8 mouse cellular contexts compared by ENCODE assay signal in the genomic region with DNA sequence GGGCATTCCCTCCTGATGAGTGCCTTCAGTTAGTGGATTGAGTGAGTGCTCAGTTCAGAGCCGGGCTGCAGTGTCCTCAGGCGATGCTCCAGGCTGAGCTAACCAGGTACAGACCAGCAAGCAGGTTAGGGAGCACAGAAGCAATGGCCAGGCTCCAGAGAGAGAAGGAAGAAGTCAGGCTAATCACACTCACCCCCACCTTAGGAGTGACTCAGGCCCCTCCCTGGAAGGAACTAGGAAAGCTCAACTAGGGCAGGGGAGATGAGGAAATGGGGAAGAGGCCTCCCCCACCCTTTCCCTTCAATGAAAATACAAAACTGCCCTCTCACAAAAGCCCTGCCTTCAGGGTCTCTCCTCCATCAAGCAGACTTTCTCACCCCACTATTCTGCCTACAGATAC. TPM values are rescaled to one million over a fixed set of nuclear protein-coding genes. Genes with fewer than 3 reads are reported as not detected.
DNase-seq lines count a peak whose midpoint lies in the region; ATAC-seq and TF ChIP-seq lines count a peak whose summit lies in the region.

No protein-coding gene starts in this region.

- WGBS in liver, embryonic 11.5 days = 46% methylated on average over 2 of the region's 2 CpGs
- 28% methylated on average over 2 of the region's 2 CpGs for WGBS in small intestine, adult 2 months

- peak overlapping the region; percentile 61 for H3K4me3 ChIP-seq in left cerebral cortex, adult 2 months
- peak overlapping the region; percentile 87 for H3K4me3 ChIP-seq in liver, embryonic 11.5 days (ENCODE audit: low read depth, low read length)
- peak overlapping the region; percentile 73 for H3K4me3 ChIP-seq in small intestine, adult 2 months (ENCODE audit: low read depth, low read length)

- peak overlapping the region; percentile 96 for H3K9ac ChIP-seq in liver, embryonic 11.5 days (ENCODE audit: low read depth, low read length)

- H3K27me3 ChIP-seq in liver, embryonic 11.5 days (replicated peaks; ENCODE audit: control insufficient read depth, insufficient read depth, low read length) = no peaks in the 10 kb centered on the region
- H3K27me3 ChIP-seq in small intestine, adult 2 months (ENCODE audit: control insufficient read depth, insufficient read depth, low read length) = no peaks in the 10 kb centered on the region

- TF ChIP-seq POLR2A in small intestine, adult 2 months (IDR thresholded peaks at IDR 0.05; ENCODE audit: low read depth, low read length) = no peak

- H3K4me1 ChIP-seq in liver, embryonic 11.5 days (replicated peaks; ENCODE audit: control insufficient read depth, insufficient read depth, low read length) = peaks cover 20% of the 10 kb centered on the region
- peaks cover 2% of the 10 kb centered on the region for H3K4me1 ChIP-seq in small intestine, adult 2 months (ENCODE audit: control insufficient read depth, insufficient read depth, insufficient read length, low read length)

- H3K9me3 ChIP-seq in liver, embryonic 11.5 days (ENCODE audit: control insufficient read depth, low read length) = no peaks in the 10 kb centered on the region

- 0 out of 2 replicates have a peak, but pooled peaks have one; percentile 18 for ATAC-seq in erythroid progenitor cell, adult 5-6 weeks (replicated peaks; ENCODE audit: low FRiP score, poor library complexity, severe bottlenecking)
- no peak for ATAC-seq in liver, embryonic 11.5 days (replicated peaks; ENCODE audit: low FRiP score)

- intact Hi-C loops in left cerebral cortex, adult 2 months (cut with DNase I) = no loop called here
- intact Hi-C loops in left cerebral cortex, postnatal 36 days (cut with DNase I) = no loop called here

- no peak for TF ChIP-seq CTCF in left cerebral cortex, adult 2 months (IDR thresholded peaks at IDR 0.05)
- TF ChIP-seq CTCF in small intestine, adult 2 months (IDR thresholded peaks at IDR 0.05; ENCODE audit: extremely low read depth, insufficient read length, insufficient replicate concordance, low read depth, low read length) = no peak

- H3K36me3 ChIP-seq in liver, embryonic 11.5 days (ENCODE audit: control insufficient read depth, insufficient read depth, low read length) = peaks cover 20% of the 10 kb centered on the region
- H3K36me3 ChIP-seq in small intestine, adult 2 months (ENCODE audit: control insufficient read depth, insufficient read depth, low read length) = peaks cover 17% of the 10 kb centered on the region

- DNase-seq in left cerebral cortex, adult 2 months (ENCODE audit: extremely low spot score in 1 of 2, low spot score in 2 of 2) = no peak
- no peak for DNase-seq in left cerebral cortex, postnatal 36 days (ENCODE audit: low spot score in 2 of 2)
- DNase-seq in liver, embryonic 11.5 days (ENCODE audit: low spot score) = no peak
- DNase-seq in urinary bladder, postnatal 36 days (ENCODE audit: low spot score in 2 of 2) = no peak
- DNase-seq in retina, postnatal 1 day = no peak
- no peak for DNase-seq in spleen, adult 12 weeks (ENCODE audit: low spot score)

- peak overlapping the region; percentile 89 for H3K27ac ChIP-seq in left cerebral cortex, adult 2 months
- H3K27ac ChIP-seq in liver, embryonic 11.5 days (ENCODE audit: low read depth, low read length) = no peak overlapping the region
- no peak overlapping the region for H3K27ac ChIP-seq in small intestine, adult 2 months (ENCODE audit: insufficient read depth, low read depth, low read length)

- peak overlapping the region; percentile 69 for H3K4me2 ChIP-seq in liver, embryonic 11.5 days

RNA-seq across cellular contexts. Expression of a gene that starts 1.7 kb away (rescaled TPM):
- 100 to 1,000 TPM in 1 of 2 experiments, 10 to 100 TPM in 1; 91.9 to 110 TPM for total RNA-seq in left cerebral cortex, adult 2 months (2021)
- 100 to 1,000 TPM in 1 of 2 experiments, 10 to 100 TPM in 1; 90.8 to 101 TPM for total RNA-seq in left cerebral cortex, postnatal 36 days (2021)
- 25.6 and 36.4 TPM in 2 replicates for total RNA-seq in erythroid progenitor cell, adult 5-6 weeks (2015; ENCODE audit: low replicate concordance)
- 85.3 and 173 TPM in 2 replicates for total RNA-seq in erythroid progenitor cell, adult 5-6 weeks (2017; ENCODE audit: low replicate concordance)
- 28.2 and 29.0 TPM in 2 replicates for polyA plus RNA-seq in liver, embryonic 11.5 days (2014; fragmentation: Nextera tagmentation; extraction: Ambion mirVana)
- polyA plus RNA-seq in small intestine, adult 2 months (2012; rRNA removed) = 17.5 and 44.1 TPM in 2 replicates

RNA-seq across cellular contexts. Expression of a gene that starts 2.1 kb away (rescaled TPM):
- total RNA-seq in left cerebral cortex, adult 2 months (2021) = 1 to 10 TPM; 2.7 to 3.3 TPM
- 1 to 10 TPM; 1.7 to 3.9 TPM for total RNA-seq in left cerebral cortex, postnatal 36 days (2021)
- 24.3 and 28.1 TPM in 2 replicates for total RNA-seq in erythroid progenitor cell, adult 5-6 weeks (2015; ENCODE audit: low replicate concordance)
- 25.7 and 48.9 TPM in 2 replicates for total RNA-seq in erythroid progenitor cell, adult 5-6 weeks (2017; ENCODE audit: low replicate concordance)
- polyA plus RNA-seq in liver, embryonic 11.5 days (2014; fragmentation: Nextera tagmentation; extraction: Ambion mirVana) = 31.5 and 33.6 TPM in 2 replicates
- 0.74 and 1.3 TPM in 2 replicates for polyA plus RNA-seq in small intestine, adult 2 months (2012; rRNA removed)

RNA-seq across cellular contexts. Expression of a gene that starts 10.8 kb away (rescaled TPM):
- 10 to 100 TPM; 77.7 to 80.8 TPM for total RNA-seq in left cerebral cortex, adult 2 months (2021)
- 10 to 100 TPM; 81.4 to 89.5 TPM for total RNA-seq in left cerebral cortex, postnatal 36 days (2021)
- 18.7 and 25.2 TPM in 2 replicates for total RNA-seq in erythroid progenitor cell, adult 5-6 weeks (2015; ENCODE audit: low replicate concordance)
- total RNA-seq in erythroid progenitor cell, adult 5-6 weeks (2017; ENCODE audit: low replicate concordance) = 43.6 and 63.3 TPM in 2 replicates
- 50.3 and 59.5 TPM in 2 replicates for polyA plus RNA-seq in liver, embryonic 11.5 days (2014; fragmentation: Nextera tagmentation; extraction: Ambion mirVana)
- polyA plus RNA-seq in small intestine, adult 2 months (2012; rRNA removed) = 7.6 and 13.9 TPM in 2 replicates

RNA-seq across cellular contexts. Expression of a gene that starts 26.3 kb away (rescaled TPM):
- 10 to 100 TPM; 17.8 to 20.5 TPM for total RNA-seq in left cerebral cortex, adult 2 months (2021)
- 10 to 100 TPM; 18.6 to 19.4 TPM for total RNA-seq in left cerebral cortex, postnatal 36 days (2021)
- 2.5 and 2.9 TPM in 2 replicates for total RNA-seq in erythroid progenitor cell, adult 5-6 weeks (2015; ENCODE audit: low replicate concordance)
- total RNA-seq in erythroid progenitor cell, adult 5-6 weeks (2017; ENCODE audit: low replicate concordance) = 0.77 and 10.0 TPM in 2 replicates
- polyA plus RNA-seq in liver, embryonic 11.5 days (2014; fragmentation: Nextera tagmentation; extraction: Ambion mirVana) = 17.2 TPM in 2 replicates
- polyA plus RNA-seq in small intestine, adult 2 months (2012; rRNA removed) = 4.9 and 8.1 TPM in 2 replicates

RNA-seq across cellular contexts. Expression of a gene that starts 26.3 kb away (rescaled TPM):
- 1 to 10 TPM; 3.5 to 6.4 TPM for total RNA-seq in left cerebral cortex, adult 2 months (2021)
- 1 to 10 TPM; 3.2 to 5.6 TPM for total RNA-seq in left cerebral cortex, postnatal 36 days (2021)
- 36.0 and 65.2 TPM in 2 replicates for total RNA-seq in erythroid progenitor cell, adult 5-6 weeks (2015; ENCODE audit: low replicate concordance)
- total RNA-seq in erythroid progenitor cell, adult 5-6 weeks (2017; ENCODE audit: low replicate concordance) = 24.0 and 44.4 TPM in 2 replicates
- 14.9 and 17.5 TPM in 2 replicates for polyA plus RNA-seq in liver, embryonic 11.5 days (2014; fragmentation: Nextera tagmentation; extraction: Ambion mirVana)
- polyA plus RNA-seq in small intestine, adult 2 months (2012; rRNA removed) = 14.3 and 34.1 TPM in 2 replicates

Comparison
In these comparisons a context has a peak if more than half of its experiments do, and no peak if none do; other contexts are left out.
1. RNA of a gene that starts 2.1 kb away (total RNA-seq): 24.3 to 48.9 TPM in erythroid progenitor cell, adult 5-6 weeks; 1.7 to 3.9 TPM in left cerebral cortex, postnatal 36 days and 2.7 to 3.3 TPM in left cerebral cortex, adult 2 months; every median in the first group is over 4 times any median in the second.
2. Peak in every context shown above with its lines, with median percentiles within 50 percentile points of each other: H3K4me3 ChIP-seq.